Mouse (Mus musculus) hindbrain, embryonic 11.5 days (tissue): ENCODE measurements around the gene Pom121l2. TPM values are rescaled to one million over a fixed set of nuclear protein-coding genes. Genes with fewer than 3 reads are reported as not detected.

Experiments used
- ATAC-seq: fragments of 200-750 bp; cut with Nextera tagmentation; 2 replicates; pipeline ENCODE4 v1.8.0; 2017; ENCODE audit warnings: mild to moderate bottlenecking, moderate TSS enrichment, moderate library complexity; ENCODE audit not compliant: low FRiP score
- DNase-seq: peaks from one replicate; pipeline ENCODE4 v3.0.0-alpha.2; 2015; ENCODE audit warnings: low spot score
- H3K27ac ChIP-seq: fragments of 300-500 bp; sonication (generic); 2 replicates; pipeline ENCODE4 v1.5.1; 2014; ENCODE audit warnings: mild to moderate bottlenecking, low read depth, low read length
- H3K27me3 ChIP-seq: fragments of 300-500 bp; sonication (generic); 2 replicates; pipeline ENCODE4 v1.6.1; 2014; ENCODE audit warnings: mild to moderate bottlenecking, low read length, moderate library complexity, mixed read lengths; ENCODE audit not compliant: control insufficient read depth, insufficient read depth
- H3K36me3 ChIP-seq: fragments of 300-500 bp; sonication (generic); 2 replicates; pipeline ENCODE4 v1.6.1; 2014; ENCODE audit warnings: mild to moderate bottlenecking, low read length, moderate library complexity, mixed read lengths; ENCODE audit not compliant: control insufficient read depth, insufficient read depth
- H3K4me1 ChIP-seq: fragments of 300-500 bp; sonication (generic); replicated peaks from 2 replicates; pipeline ENCODE4 v1.6.1; 2014; ENCODE audit warnings: low read length, mixed read lengths; ENCODE audit not compliant: control insufficient read depth, insufficient read depth
- H3K4me2 ChIP-seq: fragments of 300-500 bp; sonication (generic); replicated peaks from 2 replicates; pipeline ENCODE4 v1.6.1; 2014; ENCODE audit warnings: mild to moderate bottlenecking, low read depth, low read length
- H3K4me3 ChIP-seq: fragments of 300-500 bp; sonication (generic); 2 replicates; pipeline ENCODE4 v1.5.1; 2014; ENCODE audit warnings: low read depth, low read length
- H3K9ac ChIP-seq: fragments of 300-500 bp; sonication (generic); 2 replicates; pipeline ENCODE4 v1.6.1; 2014; ENCODE audit warnings: low read depth, low read length
- H3K9me3 ChIP-seq: fragments of 300-500 bp; sonication (generic); 2 replicates; pipeline ENCODE4 v1.6.1; 2016; ENCODE audit warnings: low read length; ENCODE audit not compliant: control insufficient read depth
- WGBS: fragments of 180-500 bp; shearing (Covaris S2); extraction: QIAGEN DNeasy Blood & Tissue Kit; methylation state at CpG from one replicate; pipeline ENCODE4 v1.1.7; 2014; 5-methylcytosine and 5-hydroxymethylcytosine counted together
- polyA plus RNA-seq: library from polyadenylated mRNA; unstranded; fragments of >200 nt; fragmentation: Nextera tagmentation; extraction: Ambion mirVana; gene quantifications from 2 replicates; pipeline ENCODE4 v1.2.1, GENCODE M21; 2014

Pom121l2 gene
- polyA plus RNA-seq, 1 experiment from 2014 or later, result 0.11 TPM

DNA sequence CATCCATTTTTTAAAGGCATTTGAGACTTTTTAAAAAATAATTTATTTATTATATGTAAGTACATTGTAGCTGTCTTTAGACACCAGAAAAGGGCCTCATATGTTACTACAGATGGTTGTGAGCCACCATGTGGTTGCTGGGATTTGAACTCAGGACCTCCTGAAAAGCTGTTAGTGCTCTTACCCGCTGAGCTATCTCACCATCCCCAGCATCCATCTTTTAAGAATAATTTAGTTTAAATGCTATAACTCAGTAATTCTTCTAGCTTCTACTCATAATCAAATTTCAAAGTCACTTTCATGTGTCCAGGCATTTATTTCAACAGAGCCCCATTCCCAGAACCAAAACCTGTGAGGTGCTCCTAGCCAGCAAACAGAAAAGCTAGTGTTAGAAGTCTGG is 37.4 kb upstream of the Pom121l2 start:
- DNase-seq, result no peak
- Histone ChIP-seq H3K4me1 (no peaks in the 10 kb centered on the region; the same call in 1 of the 2 replicates), H3K4me2 (no peak overlapping the region), H3K27ac (no peak overlapping the region), H3K4me3 (no peak overlapping the region), H3K36me3 (no peaks in the 10 kb centered on the region), H3K27me3 (no peaks in the 10 kb centered on the region), H3K9me3 (no peaks in the 10 kb centered on the region), H3K9ac (no peak overlapping the region)
- WGBS, result 67% methylated on average over 1 of the region's 1 CpGs
- no peak for ATAC-seq

DNA sequence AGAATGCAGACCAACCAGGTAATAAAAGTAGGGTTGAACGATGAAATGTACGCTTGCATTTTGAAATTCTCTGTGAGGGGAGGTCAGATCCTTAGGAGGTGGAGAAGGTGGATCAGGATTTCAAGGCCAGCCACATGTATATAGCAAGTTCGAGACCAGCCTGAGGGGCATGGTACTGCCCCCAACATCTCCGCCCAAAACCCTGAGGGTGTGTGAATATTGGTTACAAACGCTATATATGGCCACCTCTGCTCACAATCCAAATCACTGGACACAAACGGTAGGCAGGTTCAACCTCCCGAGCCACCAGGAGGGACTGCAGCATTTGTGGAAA is 36.4 kb upstream of the Pom121l2 start:
- Histone ChIP-seq H3K27ac (no peak overlapping the region), H3K27me3 (no peaks in the 10 kb centered on the region), H3K9ac (peak overlapping the region; percentile 83; the same call in 1 of the 2 replicates), H3K4me1 (no peaks in the 10 kb centered on the region; the same call in 1 of the 2 replicates), H3K4me2 (peak overlapping the region; percentile 31), H3K9me3 (no peaks in the 10 kb centered on the region), H3K4me3 (peak overlapping the region; percentile 80), H3K36me3 (no peaks in the 10 kb centered on the region)
- no peak for DNase-seq
- peak; percentile 61 for ATAC-seq
- 2% methylated on average over 7 of the region's 7 CpGs for WGBS

DNA sequence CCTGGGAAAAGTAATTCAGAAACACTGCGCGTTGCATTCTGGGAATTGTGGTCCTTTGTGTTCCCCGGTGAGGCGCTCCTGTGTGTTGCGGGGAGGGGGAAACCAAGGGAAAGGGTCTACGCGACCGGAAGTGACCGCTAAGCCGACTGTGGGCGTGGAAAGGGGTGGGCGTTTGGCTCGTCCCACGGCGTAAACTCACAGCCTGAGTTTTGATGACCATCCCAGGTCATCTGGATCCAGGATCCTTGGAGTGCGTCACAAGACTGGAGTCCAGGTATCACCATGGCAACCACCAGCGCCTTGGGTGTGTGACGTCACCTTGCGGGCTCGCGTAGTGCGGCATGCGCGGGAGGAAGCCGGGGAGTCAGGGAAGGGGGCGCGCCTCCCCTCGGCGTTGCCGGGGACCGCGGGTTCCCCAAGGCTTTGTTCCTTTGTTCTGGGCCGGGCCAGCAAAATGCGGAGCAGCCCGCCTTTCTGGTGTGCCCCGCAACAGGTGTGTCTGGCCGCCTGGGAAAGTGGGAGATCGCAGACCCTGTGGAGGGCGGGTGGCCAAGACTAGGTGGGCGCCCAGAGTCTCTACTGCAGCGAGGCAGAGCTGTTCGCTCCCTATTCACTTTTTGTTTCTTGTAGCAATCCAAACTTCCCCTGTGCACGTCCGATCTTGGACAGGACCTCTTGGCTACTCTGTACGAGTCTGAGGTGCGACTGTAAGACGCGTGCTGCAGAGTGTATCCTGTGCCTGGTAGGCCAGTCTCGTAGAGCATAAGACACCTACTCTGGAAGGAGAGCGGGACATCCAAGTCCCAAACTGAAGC is 35.9 kb upstream of the Pom121l2 start, which contains the start of gene Zfp184:
Zfp184 (plus strand) TSS at position 169 of the 815 bp plus-strand sequence.
- peak; percentile 97 for DNase-seq
- Histone ChIP-seq H3K4me2 (peak within 1 kb of the TSS; percentile 69), H3K27ac (0 out of 2 replicates have a peak within 1 kb of the TSS, but pooled peaks have one; percentile 40), H3K27me3 (no peaks in the 10 kb centered on the region), H3K36me3 (no peaks in the 10 kb centered on the region), H3K9ac (peak within 1 kb of the TSS; percentile 83), H3K4me1 (no peaks in the 10 kb centered on the region; the same call in 1 of the 2 replicates), H3K4me3 (peak within 1 kb of the TSS; percentile 80), H3K9me3 (no peaks in the 10 kb centered on the region)
- peak; percentile 95 for ATAC-seq
- WGBS, result 0% methylated on average over 50 of the region's 50 CpGs

DNA sequence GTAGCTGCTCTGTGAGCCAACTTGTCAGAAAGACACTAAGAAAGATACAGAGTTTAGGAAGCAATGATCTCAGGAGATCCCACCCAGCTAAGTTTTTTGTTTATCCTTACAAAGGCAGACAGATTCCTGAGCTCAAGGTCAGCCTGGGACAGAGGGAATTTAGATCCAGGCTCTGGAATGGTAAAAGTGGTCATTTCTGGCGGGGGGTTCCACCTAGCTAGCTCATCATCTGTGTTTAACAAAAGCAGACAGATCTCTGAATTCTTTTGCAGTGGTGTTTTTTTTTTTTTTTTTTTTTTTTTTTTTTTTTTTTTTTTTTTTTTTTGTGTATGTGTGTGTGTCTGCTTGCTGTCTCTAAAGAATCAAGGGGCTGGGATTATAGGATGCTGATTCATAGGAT is 11.7 kb upstream of the Pom121l2 start:
- DNase-seq (no peak), ATAC-seq (no peak)
- no peak overlapping the region for H3K9ac ChIP-seq
- H3K27me3 ChIP-seq, result no peaks in the 10 kb centered on the region
- no peaks in the 10 kb centered on the region for H3K4me1 ChIP-seq
- H3K27ac ChIP-seq, result no peak overlapping the region
- no peak overlapping the region for H3K4me3 ChIP-seq
- 24% methylated on average over 1 of the region's 1 CpGs for WGBS
- H3K4me2 ChIP-seq, result no peak overlapping the region
- H3K9me3 ChIP-seq, result no peaks in the 10 kb centered on the region
- no peaks in the 10 kb centered on the region for H3K36me3 ChIP-seq

DNA sequence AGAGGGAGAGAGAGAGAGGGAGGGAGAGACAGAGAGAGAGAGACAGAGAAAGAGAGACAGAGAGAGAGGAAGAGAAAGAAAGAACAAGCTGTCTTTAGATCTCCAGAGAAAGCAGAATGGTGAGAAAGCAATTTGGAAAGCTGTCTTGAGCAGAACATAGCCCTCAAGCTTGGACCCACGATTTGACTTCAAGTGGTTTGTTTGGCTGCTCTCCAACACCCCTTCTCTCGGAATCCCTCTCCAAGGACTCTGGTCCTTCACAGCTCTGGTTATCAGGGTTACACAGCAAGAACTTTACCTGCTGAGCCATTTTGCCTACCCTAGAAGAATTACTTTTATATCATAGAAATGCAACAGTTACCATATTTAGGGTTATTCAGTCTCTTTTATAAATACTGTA is 11.2 kb upstream of the Pom121l2 start:
- Histone ChIP-seq H3K36me3 (no peaks in the 10 kb centered on the region), H3K27ac (no peak overlapping the region), H3K27me3 (no peaks in the 10 kb centered on the region), H3K4me1 (no peaks in the 10 kb centered on the region), H3K9me3 (no peaks in the 10 kb centered on the region), H3K9ac (no peak overlapping the region), H3K4me2 (no peak overlapping the region), H3K4me3 (no peak overlapping the region)
- DNase-seq, result no peak
- ATAC-seq, result no peak
- WGBS, result 48% methylated on average over 2 of the region's 2 CpGs

DNA sequence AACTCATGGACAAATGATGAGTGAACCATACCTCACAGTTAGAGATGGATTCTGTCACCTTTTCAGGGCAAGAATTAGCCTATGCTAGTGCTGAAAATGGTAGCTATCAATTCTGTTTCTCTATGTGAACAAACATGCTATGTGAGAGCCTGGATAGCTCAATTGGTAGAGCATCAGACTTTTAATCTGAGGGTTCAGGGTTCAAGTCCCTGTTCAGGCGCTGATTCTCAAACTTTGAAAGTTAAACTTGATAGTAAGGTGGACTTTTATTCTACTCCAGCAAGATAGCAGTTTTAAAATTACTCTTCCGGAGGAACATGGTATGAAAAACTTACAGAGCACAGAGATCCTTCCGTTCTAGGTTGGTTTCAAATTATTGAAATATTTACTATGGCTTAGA is 9.4 kb upstream of the Pom121l2 start:
- no peaks in the 10 kb centered on the region for H3K27me3 ChIP-seq
- no peaks in the 10 kb centered on the region for H3K9me3 ChIP-seq
- no peak overlapping the region for H3K9ac ChIP-seq
- H3K4me3 ChIP-seq, result no peak overlapping the region
- no peaks in the 10 kb centered on the region for H3K36me3 ChIP-seq
- no peaks in the 10 kb centered on the region for H3K4me1 ChIP-seq
- WGBS, result 38% methylated on average over 3 of the region's 3 CpGs
- ATAC-seq (no peak), DNase-seq (no peak)
- no peak overlapping the region for H3K27ac ChIP-seq
- H3K4me2 ChIP-seq, result no peak overlapping the region

DNA sequence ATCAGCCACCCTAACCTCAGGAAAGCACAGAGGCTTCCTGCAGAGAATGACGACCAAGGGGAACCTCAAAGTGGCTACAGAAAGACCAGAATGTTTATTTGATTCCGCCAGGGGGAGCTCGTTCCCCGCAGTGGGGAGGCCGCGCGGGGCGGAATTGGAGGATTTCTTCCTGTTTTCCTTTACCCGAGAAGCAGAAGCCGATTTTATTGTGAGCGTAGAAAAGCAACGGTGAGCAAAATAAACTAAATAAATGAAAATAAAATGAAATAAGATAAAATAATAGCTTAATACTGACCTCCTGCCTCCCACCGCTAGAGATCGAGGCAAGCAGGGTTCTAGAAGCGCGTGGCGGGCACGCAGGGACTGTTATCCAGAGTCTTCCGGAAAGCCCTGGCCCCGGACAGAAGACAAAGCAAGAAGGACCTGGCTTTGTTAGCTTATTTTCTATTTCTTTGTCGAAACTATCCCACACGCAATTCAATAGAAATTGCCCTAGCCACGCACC is 6.7 kb upstream of the Pom121l2 start:
- H3K4me3 ChIP-seq, result peak overlapping the region; percentile 42
- no peak overlapping the region; the same call in 1 of the 2 replicates for H3K4me2 ChIP-seq
- WGBS, result under 1% methylated on average over 23 of the region's 23 CpGs
- DNase-seq, result peak; percentile 93
- H3K9me3 ChIP-seq, result no peaks in the 10 kb centered on the region
- H3K4me1 ChIP-seq, result no peaks in the 10 kb centered on the region
- no peaks in the 10 kb centered on the region for H3K36me3 ChIP-seq
- peak overlapping the region; percentile 66 for H3K9ac ChIP-seq
- peak overlapping the region; percentile 60 for H3K27ac ChIP-seq
- H3K27me3 ChIP-seq, result peaks cover 2% of the 10 kb centered on the region; the same call in 1 of the 2 replicates
- ATAC-seq, result peak; percentile 94

DNA sequence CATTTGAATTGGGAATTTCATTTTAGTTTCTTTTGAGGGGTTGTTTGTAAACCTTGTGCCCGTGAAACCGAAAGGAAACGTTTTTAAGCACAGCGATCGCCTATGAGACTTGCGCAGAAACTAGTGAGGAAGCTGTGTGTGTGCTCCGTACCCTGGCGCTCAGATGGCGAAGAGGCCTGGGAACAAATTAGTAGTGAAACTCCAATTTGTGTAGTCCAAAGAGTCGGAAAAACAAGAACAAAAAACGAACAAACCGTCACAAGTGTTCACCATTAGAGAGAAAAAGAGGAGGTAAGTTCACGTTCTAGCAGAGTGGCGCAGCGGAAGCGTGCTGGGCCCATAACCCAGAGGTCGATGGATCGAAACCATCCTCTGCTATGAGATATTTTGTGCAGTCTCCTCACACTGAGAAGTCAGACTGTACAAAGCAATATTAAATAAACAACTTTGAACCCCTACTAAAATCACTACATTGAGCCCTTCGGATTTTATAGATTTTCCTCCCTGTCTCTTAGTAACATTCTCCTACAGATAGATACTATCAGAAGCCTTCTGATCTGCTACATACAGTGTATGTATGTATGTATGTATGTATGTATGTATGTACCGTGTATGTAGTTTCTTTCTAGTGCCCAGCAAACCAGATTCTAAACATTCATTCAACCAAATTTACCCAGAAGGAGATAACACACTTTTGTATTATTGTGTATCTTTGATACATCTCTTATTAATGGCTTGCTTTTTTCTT is 6.1 kb upstream of the Pom121l2 start:
- 5% methylated on average over 20 of the region's 20 CpGs for WGBS

More for the DNA sequence above, 6.1 kb upstream of the Pom121l2 start:
- Histone ChIP-seq H3K9ac (peak overlapping the region; percentile 66), H3K9me3 (no peaks in the 10 kb centered on the region), H3K36me3 (no peaks in the 10 kb centered on the region), H3K27me3 (peaks cover 7% of the 10 kb centered on the region; the same call in 1 of the 2 replicates), H3K4me1 (no peaks in the 10 kb centered on the region), H3K27ac (peak overlapping the region; percentile 60), H3K4me2 (no peak overlapping the region; the same call in 1 of the 2 replicates), H3K4me3 (peak overlapping the region; percentile 42)
- peak; percentile 90 for DNase-seq
- ATAC-seq, result peak; percentile 94
